Mouse (Mus musculus): ENCODE data around the gene Tdp2. TPM values are rescaled to one million over a fixed set of nuclear protein-coding genes. Genes with fewer than 3 reads are reported as not detected.
"Not testable (repeated sequence)": the region's sequence is repeated elsewhere in the genome, so short reads cannot be mapped to it uniquely, and the experiment has no call there.

The Tdp2 gene
- total RNA-seq, 1 experiment from 2014 or later = 54.8 TPM

- no peak for ATAC-seq (ENCODE audit: extremely low read depth, insufficient number of reproducible peaks, low FRiP score, poor library complexity, severe bottlenecking)
Measured at GRCm38 (mm10) chr13:24819931-24820330, 11.5 kb upstream of the Tdp2 start.

GRCm38 (mm10) chr13:24822663-24823343, 8.7 kb upstream of the Tdp2 start:
- no peak for ATAC-seq (ENCODE audit: extremely low read depth, insufficient number of reproducible peaks, low FRiP score, poor library complexity, severe bottlenecking)

GRCm38 (mm10) chr13:24824647-24825046, 6.8 kb upstream of the Tdp2 start:
- ATAC-seq (ENCODE audit: extremely low read depth, insufficient number of reproducible peaks, low FRiP score, poor library complexity, severe bottlenecking) = no peak

GRCm38 (mm10) chr13:24825587-24825986, 5.9 kb upstream of the Tdp2 start:
- ATAC-seq (ENCODE audit: extremely low read depth, insufficient number of reproducible peaks, low FRiP score, poor library complexity, severe bottlenecking) = no peak

- ATAC-seq (ENCODE audit: extremely low read depth, insufficient number of reproducible peaks, low FRiP score, poor library complexity, severe bottlenecking) = no peak
Measured at GRCm38 (mm10) chr13:24826116-24826515, 5.4 kb upstream of the Tdp2 start.

GRCm38 (mm10) chr13:24830756-24831352, 625 bp upstream of the Tdp2 start:
- no peak for ATAC-seq (ENCODE audit: extremely low read depth, insufficient number of reproducible peaks, low FRiP score, poor library complexity, severe bottlenecking)

GRCm38 (mm10) chr13:24832131-24832810, 792 bp downstream of the Tdp2 start:
- no peak for ATAC-seq (ENCODE audit: extremely low read depth, insufficient number of reproducible peaks, low FRiP score, poor library complexity, severe bottlenecking)

- ATAC-seq (ENCODE audit: extremely low read depth, insufficient number of reproducible peaks, low FRiP score, poor library complexity, severe bottlenecking) = no peak
Measured at GRCm38 (mm10) chr13:24832811-24833155, 1.3 kb downstream of the Tdp2 start.

GRCm38 (mm10) chr13:24837765-24838164, 6.3 kb downstream of the Tdp2 start:
- not testable (repeated sequence) for ATAC-seq (ENCODE audit: extremely low read depth, insufficient number of reproducible peaks, low FRiP score, poor library complexity, severe bottlenecking)

GRCm38 (mm10) chr13:24839831-24840230, 8.4 kb downstream of the Tdp2 start:
- no peak for ATAC-seq (ENCODE audit: extremely low read depth, insufficient number of reproducible peaks, low FRiP score, poor library complexity, severe bottlenecking)

GRCm38 (mm10) chr13:24841702-24842101, 10.2 kb downstream of the Tdp2 start:
- ATAC-seq (ENCODE audit: extremely low read depth, insufficient number of reproducible peaks, low FRiP score, poor library complexity, severe bottlenecking) = no peak

GRCm38 (mm10) chr13:24844983-24845955, 13.8 kb downstream of the Tdp2 start, which contains the start of gene D130043K22Rik:
D130043K22Rik (plus strand) TSS chr13:24845135.
- ATAC-seq (ENCODE audit: extremely low read depth, insufficient number of reproducible peaks, low FRiP score, poor library complexity, severe bottlenecking) = no peak

GRCm38 (mm10) chr13:24849318-24849717, 17.8 kb downstream of the Tdp2 start:
- no peak for ATAC-seq (ENCODE audit: extremely low read depth, insufficient number of reproducible peaks, low FRiP score, poor library complexity, severe bottlenecking)

- ATAC-seq (ENCODE audit: extremely low read depth, insufficient number of reproducible peaks, low FRiP score, poor library complexity, severe bottlenecking) = no peak
Measured at GRCm38 (mm10) chr13:24851989-24852388, 20.5 kb downstream of the Tdp2 start.

- ATAC-seq (ENCODE audit: extremely low read depth, insufficient number of reproducible peaks, low FRiP score, poor library complexity, severe bottlenecking) = no peak
Measured at GRCm38 (mm10) chr13:24852570-24852969, 21.1 kb downstream of the Tdp2 start.

- no peak for ATAC-seq (ENCODE audit: extremely low read depth, insufficient number of reproducible peaks, low FRiP score, poor library complexity, severe bottlenecking)
Measured at GRCm38 (mm10) chr13:24859115-24859514, 27.6 kb downstream of the Tdp2 start.

- ATAC-seq (ENCODE audit: extremely low read depth, insufficient number of reproducible peaks, low FRiP score, poor library complexity, severe bottlenecking) = no peak
Measured at GRCm38 (mm10) chr13:24861084-24861483, 29.6 kb downstream of the Tdp2 start.

- no peak for ATAC-seq (ENCODE audit: extremely low read depth, insufficient number of reproducible peaks, low FRiP score, poor library complexity, severe bottlenecking)
Measured at GRCm38 (mm10) chr13:24862021-24862420, 30.5 kb downstream of the Tdp2 start.

- no peak for ATAC-seq (ENCODE audit: extremely low read depth, insufficient number of reproducible peaks, low FRiP score, poor library complexity, severe bottlenecking)
Measured at GRCm38 (mm10) chr13:24862520-24862919, 31.0 kb downstream of the Tdp2 start.
